Mouse (Mus musculus) retina, postnatal 7 days (tissue): ENCODE measurements at regions not wholly inside any gene's neighbourhood (a gene's known extent, or its start where the extent isn't known, plus 50 kb on each side); places are given as distances from the start of the nearest gene placed in this dataset.

Source experiments
- DNase-seq: peaks from one replicate; pipeline ENCODE4 v3.0.0-alpha.2; 2012; ENCODE audit warnings: low read depth, low spot score

DNA sequence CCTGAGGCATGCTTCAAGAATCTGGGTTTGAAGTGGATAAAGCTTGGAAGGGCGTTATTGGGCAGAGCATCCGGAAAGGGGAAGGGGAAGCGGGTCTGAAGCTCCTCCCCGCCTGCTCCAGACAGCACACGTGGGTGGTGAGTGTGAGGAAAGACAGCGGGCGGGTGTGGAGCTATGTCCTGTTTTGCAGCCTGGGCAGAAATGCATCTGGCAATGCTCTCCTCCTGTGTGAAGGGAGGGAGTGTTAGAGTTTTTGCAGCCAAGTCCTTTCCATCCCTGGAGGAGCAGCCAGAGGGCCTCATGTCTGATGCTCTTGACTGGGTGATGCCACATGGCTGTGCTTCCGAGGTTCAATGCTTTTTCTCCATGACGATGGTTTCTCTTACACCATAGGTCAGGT, 73.4 kb upstream of the Fndc3a start:
- DNase-seq = no peak

DNA sequence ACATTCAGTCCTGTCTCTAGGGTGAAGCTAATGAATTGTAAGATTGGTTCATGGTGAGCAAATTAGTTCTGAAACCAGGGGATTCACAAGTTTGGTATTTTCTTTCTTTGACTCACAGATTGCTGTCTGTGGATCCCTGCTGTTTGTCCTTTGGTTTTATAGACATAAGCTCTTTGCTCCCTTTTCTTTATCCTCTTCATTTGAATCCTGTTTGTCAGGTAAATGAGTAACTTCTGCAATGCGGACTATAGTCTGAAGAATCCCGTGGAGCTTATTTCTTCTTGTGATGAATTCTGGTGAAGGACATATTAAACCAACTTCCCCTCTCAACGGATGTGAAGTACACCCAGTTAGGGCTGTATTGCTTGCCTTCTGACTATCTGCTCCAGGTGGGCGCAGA, 69.6 kb upstream of the Fndc3a start:
- DNase-seq = no peak

DNA sequence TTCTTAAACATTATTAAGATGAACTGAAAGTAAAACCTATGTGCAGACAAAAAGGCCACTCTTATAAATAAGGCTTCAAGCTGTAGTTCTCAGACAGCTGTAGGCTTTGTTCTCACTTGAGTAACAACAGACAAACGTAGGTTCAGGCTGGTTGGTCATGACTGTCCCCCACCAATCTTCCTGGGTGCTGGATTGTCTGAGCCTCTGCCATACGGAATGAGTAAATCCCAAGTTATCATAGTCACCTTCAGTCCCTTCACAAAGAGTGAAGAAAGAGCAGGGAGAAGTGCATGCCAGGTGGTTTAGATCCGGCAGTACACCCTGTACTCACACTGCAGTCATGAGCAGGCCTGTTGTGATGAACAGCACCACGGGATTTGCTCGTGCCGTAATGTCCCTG, 69.0 kb upstream of the Fndc3a start:
- no peak for DNase-seq

DNA sequence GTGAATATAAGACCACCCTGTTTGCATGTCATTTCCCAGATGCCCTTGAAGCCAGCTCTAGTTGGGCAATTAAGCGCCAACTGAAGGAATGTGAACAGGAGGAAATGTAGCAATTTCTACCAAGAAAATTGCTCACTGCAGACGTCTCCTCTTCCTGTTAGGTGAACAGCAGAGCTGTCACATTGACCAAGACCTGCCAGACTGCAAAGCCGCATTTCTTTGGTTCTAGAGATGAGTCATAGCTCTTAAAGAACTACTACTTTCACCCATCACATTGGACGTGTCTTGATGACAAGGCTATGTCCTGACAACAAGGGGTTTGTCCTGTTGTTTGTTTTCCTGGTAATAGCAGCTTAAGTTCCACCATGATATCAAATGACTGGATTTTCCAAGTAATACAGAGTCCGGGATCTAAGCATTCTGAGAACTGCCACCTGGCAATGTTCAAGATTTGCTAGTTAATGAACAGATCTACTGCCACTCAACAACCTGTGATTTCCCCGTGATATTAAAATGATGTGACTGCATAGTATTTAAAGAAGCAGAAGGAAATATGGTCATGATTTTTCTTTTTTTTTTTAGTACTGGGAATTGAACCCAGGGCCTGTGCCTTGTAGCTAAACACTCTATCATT, 68.2 kb upstream of the Fndc3a start:
- DNase-seq = no peak

DNA sequence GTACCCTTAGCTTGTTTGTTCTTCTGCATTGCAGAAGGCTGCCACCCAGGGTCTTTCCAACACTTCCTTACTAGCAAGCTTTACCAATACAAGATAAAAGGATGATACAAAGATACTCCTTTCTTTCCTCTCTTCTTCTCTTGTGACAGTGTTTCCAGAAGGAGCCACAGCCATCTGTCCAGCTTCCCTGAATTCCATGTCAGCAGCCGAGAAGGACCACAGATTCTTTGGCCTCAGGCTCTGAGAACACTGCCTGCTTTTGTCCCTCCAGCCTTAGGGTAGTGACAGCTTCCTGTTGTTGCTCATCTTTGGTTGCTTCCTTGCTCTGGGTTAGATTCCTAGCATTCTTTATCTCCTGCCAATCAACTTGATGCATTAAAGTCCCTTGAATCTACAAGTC, 60.4 kb upstream of the Fndc3a start:
- DNase-seq = no peak

DNA sequence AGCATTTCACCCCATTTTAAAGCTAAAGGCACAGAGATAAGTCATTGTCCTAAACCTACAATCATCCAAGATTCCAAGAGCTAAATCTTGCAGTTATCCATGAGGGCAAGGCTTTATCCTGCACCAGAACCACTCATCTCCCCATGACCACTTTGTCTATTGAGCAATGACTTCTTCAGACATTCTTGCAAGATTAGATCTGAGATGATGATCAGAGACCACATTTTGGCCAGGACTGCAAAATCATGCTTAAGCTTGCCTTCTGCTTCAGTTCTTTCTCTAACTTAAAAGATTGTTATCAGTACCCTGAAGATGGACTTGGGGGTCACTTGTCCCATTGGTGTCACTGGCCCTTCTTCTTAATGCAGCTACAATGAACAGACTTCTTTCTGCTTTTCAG, 50.3 kb upstream of the Fndc3a start:
- DNase-seq = no peak
